Mouse (Mus musculus) heart, embryonic 16.5 days (tissue): ENCODE data around the gene Scamp5. TPM values are rescaled to one million over a fixed set of nuclear protein-coding genes. Genes with fewer than 3 reads are reported as not detected.

ENCODE experiments used
- ATAC-seq: fragments of 200-750 bp; cut with Nextera tagmentation; replicated peaks from 2 replicates; pipeline ENCODE4 v1.8.0; 2017; ENCODE audit warnings: moderate number of reproducible peaks; ENCODE audit not compliant: insufficient read depth, low FRiP score; ENCODE audit errors: extremely low read depth
- H3K27ac ChIP-seq: fragments of 300-500 bp; sonication (generic); 2 replicates; pipeline ENCODE4 v1.5.1; 2014; ENCODE audit warnings: mild to moderate bottlenecking, low read length, control low read depth, moderate library complexity
- H3K27me3 ChIP-seq: fragments of 300-500 bp; sonication (generic); 2 replicates; pipeline ENCODE4 v1.6.1; 2014; ENCODE audit warnings: low read length, mixed read lengths; ENCODE audit not compliant: control insufficient read depth, insufficient read depth
- H3K36me3 ChIP-seq: fragments of 300-500 bp; sonication (generic); 2 replicates; pipeline ENCODE4 v1.6.1; 2014; ENCODE audit not compliant: control insufficient read depth, insufficient read depth
- H3K4me1 ChIP-seq: fragments of 300-500 bp; sonication (generic); 2 replicates; pipeline ENCODE4 v1.6.1; 2014; ENCODE audit warnings: low read length, mixed read lengths; ENCODE audit not compliant: control insufficient read depth, insufficient read depth
- H3K4me2 ChIP-seq: fragments of 300-500 bp; sonication (generic); 2 replicates; pipeline ENCODE4 v1.6.1; 2014; ENCODE audit warnings: low read depth, mild to moderate bottlenecking, control low read depth, low read length
- H3K4me3 ChIP-seq: fragments of 300-500 bp; sonication (generic); 2 replicates; pipeline ENCODE4 v1.5.1; 2014; ENCODE audit warnings: mild to moderate bottlenecking, control low read depth, low read length
- H3K9ac ChIP-seq: fragments of 300-500 bp; sonication (generic); 2 replicates; pipeline ENCODE4 v1.6.1; 2014; ENCODE audit warnings: low read length, control low read depth
- H3K9me3 ChIP-seq: fragments of 300-500 bp; sonication (generic); replicated peaks from 2 replicates; pipeline ENCODE4 v1.6.1; 2016; ENCODE audit warnings: low read length; ENCODE audit not compliant: control insufficient read depth
- WGBS: fragments of 180-500 bp; shearing (Covaris S2); extraction: QIAGEN DNeasy Blood & Tissue Kit; methylation state at CpG from one replicate; pipeline ENCODE4 v1.1.7; 2014; 5-methylcytosine and 5-hydroxymethylcytosine counted together
- polyA plus RNA-seq: library from polyadenylated mRNA; unstranded; fragments of >200 nt; fragmentation: Nextera tagmentation; extraction: Ambion mirVana; gene quantifications from 2 replicates; pipeline ENCODE4 v1.2.1, GENCODE M21; 2015

Gene Scamp5
- polyA plus RNA-seq, 1 experiment from 2014 or later = 7.9 TPM

- peak overlapping the region; percentile 83 for H3K4me2 ChIP-seq
- H3K4me3 ChIP-seq = peak overlapping the region; percentile 71
- WGBS = 4% methylated on average over 18 of the region's 18 CpGs
- H3K4me1 ChIP-seq = peaks cover 9% of the 10 kb centered on the region
- no peaks in the 10 kb centered on the region for H3K9me3 ChIP-seq
- peak overlapping the region; percentile 78 for H3K9ac ChIP-seq
- peak; percentile 39; the same call in 1 of the 2 replicates for ATAC-seq
- H3K36me3 ChIP-seq = no peaks in the 10 kb centered on the region
- H3K27me3 ChIP-seq = no peaks in the 10 kb centered on the region
- H3K27ac ChIP-seq = no peak overlapping the region
Observed at GRCm38 (mm10) chr9:57467271-57467771, 539 bp downstream of the Scamp5 start.

- no peak overlapping the region for H3K9ac ChIP-seq
Observed at GRCm38 (mm10) chr9:57466101-57466500, 1.8 kb downstream of the Scamp5 start.

GRCm38 (mm10) chr9:57462866-57463265 lies 5.0 kb downstream of the Scamp5 start:
- no peak for ATAC-seq
- WGBS = 78% methylated on average over 6 of the region's 6 CpGs
- Histone ChIP-seq H3K9me3 (peaks cover 4% of the 10 kb centered on the region), H3K9ac (no peak overlapping the region), H3K27me3 (no peaks in the 10 kb centered on the region), H3K4me1 (peaks cover 9% of the 10 kb centered on the region), H3K36me3 (no peaks in the 10 kb centered on the region), H3K4me2 (no peak overlapping the region), H3K4me3 (no peak overlapping the region), H3K27ac (no peak overlapping the region)

More at GRCm38 (mm10) chr9:57466101-57466500, 1.8 kb downstream of the Scamp5 start:
- no peak for ATAC-seq
- Histone ChIP-seq H3K27ac (no peak overlapping the region), H3K27me3 (no peaks in the 10 kb centered on the region), H3K9me3 (no peaks in the 10 kb centered on the region), H3K4me3 (no peak overlapping the region), H3K36me3 (no peaks in the 10 kb centered on the region), H3K4me1 (peaks cover 9% of the 10 kb centered on the region), H3K4me2 (no peak overlapping the region)
- 32% methylated on average over 3 of the region's 3 CpGs for WGBS

- WGBS = 91% methylated on average over 2 of the region's 2 CpGs
- no peak for ATAC-seq
- no peak overlapping the region for H3K4me3 ChIP-seq
- H3K36me3 ChIP-seq = no peaks in the 10 kb centered on the region
- H3K4me1 ChIP-seq = no peaks in the 10 kb centered on the region
- H3K9ac ChIP-seq = no peak overlapping the region
- H3K4me2 ChIP-seq = no peak overlapping the region
- peaks cover 4% of the 10 kb centered on the region for H3K9me3 ChIP-seq
- no peaks in the 10 kb centered on the region for H3K27me3 ChIP-seq
- H3K27ac ChIP-seq = no peak overlapping the region
Observed at GRCm38 (mm10) chr9:57459707-57460106, 8.2 kb downstream of the Scamp5 start.

- Histone ChIP-seq H3K27ac (no peak overlapping the region), H3K9ac (no peak overlapping the region), H3K27me3 (no peaks in the 10 kb centered on the region), H3K4me1 (no peaks in the 10 kb centered on the region), H3K4me3 (no peak overlapping the region), H3K4me2 (no peak overlapping the region), H3K36me3 (no peaks in the 10 kb centered on the region), H3K9me3 (no peaks in the 10 kb centered on the region)
- ATAC-seq = no peak
- 84% methylated on average over 4 of the region's 4 CpGs for WGBS
Observed at GRCm38 (mm10) chr9:57453516-57453915, 14.3 kb downstream of the Scamp5 start.

GRCm38 (mm10) chr9:57452624-57453462 lies 15.0 kb downstream of the Scamp5 start:
- Histone ChIP-seq H3K27me3 (no peaks in the 10 kb centered on the region), H3K9ac (no peak overlapping the region), H3K36me3 (no peaks in the 10 kb centered on the region), H3K27ac (no peak overlapping the region), H3K9me3 (no peaks in the 10 kb centered on the region), H3K4me2 (no peak overlapping the region), H3K4me1 (no peaks in the 10 kb centered on the region), H3K4me3 (no peak overlapping the region)
- no peak for ATAC-seq
- WGBS = 78% methylated on average over 8 of the region's 8 CpGs

GRCm38 (mm10) chr9:57449715-57450114 lies 18.1 kb downstream of the Scamp5 start:
- Histone ChIP-seq H3K9me3 (no peaks in the 10 kb centered on the region), H3K27me3 (no peaks in the 10 kb centered on the region), H3K36me3 (no peaks in the 10 kb centered on the region), H3K4me2 (no peak overlapping the region), H3K4me1 (no peaks in the 10 kb centered on the region), H3K4me3 (no peak overlapping the region), H3K27ac (no peak overlapping the region), H3K9ac (no peak overlapping the region)
- WGBS = 48% methylated on average over 1 of the region's 1 CpGs
- ATAC-seq = no peak

- no peak for ATAC-seq
- Histone ChIP-seq H3K27me3 (no peaks in the 10 kb centered on the region), H3K36me3 (no peaks in the 10 kb centered on the region), H3K4me3 (no peak overlapping the region), H3K4me2 (no peak overlapping the region; the same call in 1 of the 2 replicates), H3K9ac (no peak overlapping the region), H3K27ac (no peak overlapping the region), H3K4me1 (peaks cover 22% of the 10 kb centered on the region), H3K9me3 (no peaks in the 10 kb centered on the region)
- WGBS = 95% methylated on average over 1 of the region's 1 CpGs
Observed at GRCm38 (mm10) chr9:57440620-57441019, 27.2 kb downstream of the Scamp5 start.

- H3K9me3 ChIP-seq = no peaks in the 10 kb centered on the region
- peak; percentile 95 for ATAC-seq
- H3K27ac ChIP-seq = peak within 1 kb of the TSS; percentile 72
- H3K4me2 ChIP-seq = peak within 1 kb of the TSS; percentile 77
- H3K36me3 ChIP-seq = no peaks in the 10 kb centered on the region
- H3K9ac ChIP-seq = peak within 1 kb of the TSS; percentile 78
- H3K4me1 ChIP-seq = peaks cover 22% of the 10 kb centered on the region
- peak within 1 kb of the TSS; percentile 64 for H3K4me3 ChIP-seq
- 2% methylated on average over 32 of the region's 32 CpGs for WGBS
- no peaks in the 10 kb centered on the region for H3K27me3 ChIP-seq
Observed at GRCm38 (mm10) chr9:57439522-57440295, 28.2 kb downstream of the Scamp5 start, which contains the start of gene Ppcdc. Ppcdc (minus strand) TSS chr9:57440124.
